Mouse (Mus musculus): ENCODE measurements around the gene Mcu.

Mcu gene

DNA sequence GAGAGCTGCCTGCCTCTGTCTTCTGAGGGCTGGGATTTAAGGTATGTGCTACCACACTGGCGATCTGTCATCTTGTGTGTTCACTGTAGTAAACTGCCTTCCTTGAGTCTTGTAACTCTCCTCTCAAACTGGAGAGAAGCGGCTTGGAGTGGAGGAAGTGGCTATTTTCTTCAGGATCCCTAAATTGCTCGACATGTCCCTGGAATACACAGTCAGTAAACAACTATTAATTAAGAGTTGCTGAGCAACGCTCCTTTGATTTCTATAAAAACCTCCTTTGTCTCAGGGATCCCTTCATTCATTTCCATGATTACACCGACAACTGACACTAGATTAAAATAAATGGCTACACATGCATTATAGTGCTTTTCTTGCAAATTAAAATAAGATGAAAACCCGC lies 78.4 kb downstream of the Mcu start:
- DNase-seq (ENCODE audit: low read depth, low spot score): no peak

DNA sequence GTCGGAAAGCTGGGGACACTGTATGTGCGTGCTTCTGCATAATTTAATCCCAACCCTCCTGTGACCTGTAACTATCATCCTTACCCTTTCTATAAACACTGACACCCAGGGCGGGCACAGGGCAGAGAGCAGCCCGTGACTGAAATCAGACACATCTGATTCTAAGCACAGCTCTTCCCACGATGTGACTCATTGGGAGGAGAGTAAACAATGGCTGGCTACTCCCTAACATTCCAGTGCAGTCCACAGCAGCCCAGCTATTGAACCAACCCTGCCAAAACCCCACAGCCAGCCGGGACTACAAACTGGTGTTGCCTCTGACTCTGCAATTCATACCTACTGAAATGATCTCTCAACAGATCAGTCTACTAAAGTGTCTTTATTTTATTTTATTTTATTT lies 78.9 kb downstream of the Mcu start:
- peak; percentile 72 for DNase-seq (ENCODE audit: low read depth, low spot score)

DNA sequence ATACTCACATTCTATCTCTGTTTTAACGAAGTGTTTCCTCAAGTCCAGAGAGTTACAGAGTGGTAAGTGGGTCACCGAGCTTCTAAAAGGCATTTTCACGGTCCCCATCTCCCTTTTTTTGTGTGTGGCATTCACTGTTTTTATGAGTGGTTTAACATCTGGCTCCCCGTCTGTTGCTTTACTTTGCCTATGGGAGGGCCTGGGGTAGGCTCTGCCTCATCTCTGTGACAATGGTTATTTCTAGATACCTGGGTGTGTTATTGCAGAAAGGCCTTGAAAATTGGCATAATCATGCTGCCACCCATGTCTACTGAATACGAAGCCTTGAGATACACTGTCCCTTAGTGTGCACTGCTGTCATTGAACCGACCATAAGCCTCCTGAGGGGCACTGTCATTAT lies 84.2 kb downstream of the Mcu start:
- DNase-seq (ENCODE audit: low read depth, low spot score): no peak

DNA sequence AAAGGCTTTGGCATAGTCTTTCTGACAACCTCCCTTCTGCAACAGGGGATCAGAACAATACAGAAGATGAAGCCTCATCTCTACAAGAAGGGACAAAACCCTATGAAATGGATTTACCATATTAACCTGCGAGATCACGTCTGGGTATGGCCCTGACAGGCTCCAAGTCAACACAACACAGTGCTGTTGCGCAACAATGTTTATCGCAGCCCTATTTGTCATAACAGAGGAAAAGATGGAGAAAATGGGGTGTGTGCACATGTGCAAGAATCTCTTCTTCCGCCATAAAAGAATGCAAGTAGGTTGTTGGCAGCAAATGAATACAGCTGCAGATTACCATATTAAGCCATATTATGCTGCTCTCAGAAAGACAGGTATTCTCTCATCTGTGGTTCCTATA lies 88.7 kb downstream of the Mcu start:
- DNase-seq (ENCODE audit: low read depth, low spot score): no peak

DNA sequence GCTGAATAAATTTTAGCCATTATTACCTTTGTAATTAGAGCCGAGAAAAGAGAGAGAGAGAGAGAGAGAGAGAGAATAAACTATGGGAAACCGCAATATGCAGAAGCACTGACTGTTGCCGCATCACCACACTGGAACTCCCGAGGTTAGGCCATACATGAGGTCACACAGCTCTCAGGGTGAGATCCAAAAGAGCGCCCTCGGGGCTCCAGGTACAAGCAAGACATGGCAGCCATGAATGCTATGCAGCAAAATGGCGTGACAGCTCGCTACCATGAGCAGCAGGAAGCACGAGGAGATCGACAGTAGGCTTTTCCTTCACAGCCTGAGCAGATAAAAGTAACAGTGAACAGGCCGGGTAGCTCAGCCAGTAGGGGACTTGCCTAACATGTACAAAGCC lies 89.2 kb downstream of the Mcu start:
- DNase-seq (ENCODE audit: low read depth, low spot score): peak; percentile 64

DNA sequence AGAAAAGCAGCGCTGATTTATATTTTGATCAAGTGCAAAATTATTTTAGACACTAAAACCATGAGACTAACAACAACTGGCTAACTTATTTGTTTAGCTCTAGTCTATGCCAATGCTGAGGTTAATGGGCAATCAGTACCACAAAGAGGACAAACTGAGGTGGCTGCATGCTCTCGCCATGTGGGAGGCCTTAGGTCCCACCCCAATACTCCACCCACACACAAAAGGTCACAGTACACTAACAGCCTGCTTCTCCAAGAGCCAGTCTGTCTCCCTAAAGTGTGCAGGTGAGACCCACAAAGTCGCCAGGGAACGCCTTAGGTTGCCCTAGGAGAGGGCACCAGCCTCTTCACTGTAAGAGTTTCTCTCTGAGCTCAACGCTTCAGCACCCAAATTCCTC lies 91.8 kb downstream of the Mcu start:
- DNase-seq (ENCODE audit: low read depth, low spot score): peak; percentile 39

DNA sequence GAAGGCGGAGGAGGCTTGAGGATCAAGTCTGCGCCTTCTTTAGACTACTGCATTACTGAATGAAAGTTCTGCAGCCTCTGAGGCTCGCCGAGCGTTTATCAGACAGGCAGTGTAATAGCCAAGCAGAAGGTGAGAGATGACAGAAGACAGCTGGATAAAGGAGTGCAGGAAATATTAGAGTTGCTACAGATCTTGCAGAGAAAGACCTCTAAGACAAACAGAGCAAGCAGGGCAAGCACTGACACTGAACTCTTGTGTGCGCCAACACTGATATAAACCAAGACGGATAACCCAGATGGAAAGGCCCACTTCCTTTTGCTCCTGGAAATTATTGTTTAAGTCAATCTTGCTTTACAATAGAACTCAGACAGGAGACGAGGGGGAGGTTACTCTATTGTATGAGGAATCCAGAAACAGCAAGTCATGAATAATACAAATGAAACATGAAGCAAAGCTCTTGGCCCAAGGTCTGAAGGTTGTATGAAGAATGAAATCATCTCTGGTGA lies 92.6 kb downstream of the Mcu start:
- no peak for DNase-seq (ENCODE audit: low read depth, low spot score)

DNA sequence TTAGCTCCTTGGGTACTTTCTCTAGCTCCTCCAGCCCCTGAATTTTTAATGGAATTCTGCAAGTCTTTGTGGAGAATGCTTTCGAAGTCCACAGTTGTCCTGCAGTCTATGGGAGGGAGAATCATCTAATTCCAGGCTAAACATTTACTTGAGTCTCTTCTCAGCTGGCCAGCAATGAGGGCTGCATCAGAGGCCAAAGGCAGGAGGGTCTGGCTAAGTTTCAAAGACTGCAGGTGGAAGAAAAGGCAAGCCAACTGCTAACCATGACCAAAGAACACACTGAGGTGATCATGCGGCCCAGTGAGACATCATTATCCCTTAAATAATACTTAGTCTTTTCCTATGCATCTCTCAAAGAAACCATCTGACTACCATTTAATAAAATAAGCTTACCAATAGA lies 95.8 kb downstream of the Mcu start:
- no peak for DNase-seq (ENCODE audit: low read depth, low spot score)

DNA sequence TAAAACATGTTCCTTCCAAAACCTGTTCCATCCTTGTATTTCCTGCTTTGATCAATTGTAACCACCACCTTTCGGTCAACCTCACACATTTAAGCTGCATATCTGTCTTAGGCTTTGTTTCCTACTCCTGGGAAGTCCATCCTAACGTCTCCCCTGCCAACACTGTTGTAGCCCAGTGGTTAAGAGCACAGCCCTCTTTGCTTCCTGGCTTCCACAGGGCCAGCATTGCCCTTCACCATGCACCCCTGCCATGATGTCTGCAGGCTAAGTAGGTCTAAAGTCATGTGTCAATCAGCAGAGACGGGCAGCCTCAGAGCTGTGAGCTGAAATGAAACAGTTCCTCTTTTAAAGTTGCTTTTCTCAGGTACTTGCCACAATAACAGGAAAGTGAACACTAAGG lies 97.1 kb downstream of the Mcu start:
- no peak for DNase-seq (ENCODE audit: low read depth, low spot score)

DNA sequence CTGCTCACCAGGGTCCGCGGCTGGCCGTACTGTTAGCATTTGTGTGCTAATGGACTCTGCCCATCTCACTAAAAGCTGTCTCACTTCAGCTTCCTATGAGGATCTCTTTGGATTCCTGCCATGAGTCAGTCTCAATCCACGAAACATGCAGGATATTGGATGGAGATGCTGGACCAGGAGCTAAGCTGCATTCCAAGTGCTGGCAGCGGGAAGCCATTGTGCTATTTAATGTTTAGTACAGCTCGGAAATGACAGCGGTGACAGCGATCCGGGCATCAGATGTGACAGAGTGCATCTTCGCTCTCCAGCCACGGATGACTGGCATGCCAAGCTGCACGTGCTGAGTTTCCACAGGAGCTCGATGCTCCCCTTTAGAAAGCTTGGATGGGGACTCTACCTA lies 99.3 kb downstream of the Mcu start:
- DNase-seq (ENCODE audit: low read depth, low spot score): no peak

DNA sequence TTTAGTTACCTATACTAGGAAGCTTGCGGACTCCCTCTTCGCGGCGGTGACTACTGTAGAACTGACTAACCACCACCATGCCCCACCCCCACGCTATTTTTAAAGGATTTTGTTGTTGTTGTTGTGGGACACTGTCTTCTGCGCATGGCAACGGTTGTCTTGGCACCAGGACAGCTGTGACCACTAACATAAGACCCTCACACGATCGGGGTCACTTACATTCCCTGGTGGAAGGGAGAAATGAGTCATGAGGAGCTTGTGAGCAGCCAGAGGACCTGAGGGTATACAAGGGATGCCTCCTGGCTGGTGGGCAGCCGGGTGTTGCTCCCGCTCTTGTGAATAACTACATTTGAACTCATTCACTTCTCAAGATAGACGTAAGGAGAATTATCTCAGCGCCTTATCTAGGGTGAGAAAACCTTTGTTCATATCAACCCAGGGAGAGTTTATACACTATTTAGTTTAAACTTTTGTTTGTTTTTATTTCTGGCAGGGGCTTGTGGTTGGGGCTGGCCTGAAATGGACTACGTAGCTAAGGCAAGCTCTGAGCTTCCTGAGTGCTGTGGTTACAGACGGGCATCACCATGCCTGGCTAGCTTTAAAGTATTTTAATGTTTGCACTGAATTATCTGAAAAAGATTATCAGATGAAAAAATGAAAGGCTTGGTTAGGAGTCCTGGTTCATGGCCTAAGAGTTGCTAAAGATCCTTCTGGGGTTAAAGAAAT lies 101.6 kb downstream of the Mcu start:
- DNase-seq (ENCODE audit: low read depth, low spot score): no peak

DNA sequence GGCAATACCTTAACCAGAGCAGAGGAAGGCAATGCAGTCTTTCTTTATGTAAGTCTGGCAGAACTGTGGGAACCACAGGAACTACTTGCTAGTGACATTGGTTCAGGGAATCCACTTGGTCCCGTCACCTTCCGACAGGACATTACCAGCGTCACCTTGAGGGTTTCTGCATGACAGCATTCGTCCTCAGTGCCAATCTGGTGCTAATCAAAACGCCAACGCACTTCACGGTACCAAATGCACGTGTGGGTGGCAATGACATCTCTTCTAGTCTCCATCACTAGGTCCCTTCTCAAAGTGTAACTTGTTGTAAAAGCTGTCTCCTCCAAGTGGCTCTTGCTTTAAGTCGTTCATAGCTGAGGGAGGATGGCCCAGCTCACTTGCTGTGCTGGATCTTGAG lies 104.3 kb downstream of the Mcu start:
- no peak for DNase-seq (ENCODE audit: low read depth, low spot score)

DNA sequence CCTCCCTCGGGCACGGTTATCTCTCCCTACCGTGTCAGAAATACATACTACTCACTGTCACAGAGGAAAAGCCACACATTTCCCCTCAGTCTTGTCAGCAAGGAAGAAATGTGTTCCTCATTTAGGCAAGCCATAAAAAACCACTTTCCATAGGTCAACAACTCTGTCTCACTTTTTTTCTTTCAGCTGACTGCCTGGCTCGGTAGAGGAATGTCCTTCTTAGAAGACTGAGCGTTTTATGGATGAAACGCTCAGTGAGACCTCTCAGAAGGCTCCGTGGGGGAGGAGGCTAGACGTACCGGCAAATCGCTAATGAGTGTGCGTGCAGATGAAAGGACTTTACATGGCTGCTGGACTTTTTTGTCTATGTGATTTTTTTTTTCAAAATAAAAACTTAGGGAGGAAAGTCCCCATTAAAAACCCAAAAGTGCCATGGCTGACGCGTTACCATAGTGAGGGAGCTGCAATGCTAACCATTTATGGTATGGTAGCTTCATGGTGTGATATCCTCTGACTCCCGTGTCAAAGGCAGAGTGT lies 105.0 kb downstream of the Mcu start:
- DNase-seq (ENCODE audit: low read depth, low spot score): no peak

DNA sequence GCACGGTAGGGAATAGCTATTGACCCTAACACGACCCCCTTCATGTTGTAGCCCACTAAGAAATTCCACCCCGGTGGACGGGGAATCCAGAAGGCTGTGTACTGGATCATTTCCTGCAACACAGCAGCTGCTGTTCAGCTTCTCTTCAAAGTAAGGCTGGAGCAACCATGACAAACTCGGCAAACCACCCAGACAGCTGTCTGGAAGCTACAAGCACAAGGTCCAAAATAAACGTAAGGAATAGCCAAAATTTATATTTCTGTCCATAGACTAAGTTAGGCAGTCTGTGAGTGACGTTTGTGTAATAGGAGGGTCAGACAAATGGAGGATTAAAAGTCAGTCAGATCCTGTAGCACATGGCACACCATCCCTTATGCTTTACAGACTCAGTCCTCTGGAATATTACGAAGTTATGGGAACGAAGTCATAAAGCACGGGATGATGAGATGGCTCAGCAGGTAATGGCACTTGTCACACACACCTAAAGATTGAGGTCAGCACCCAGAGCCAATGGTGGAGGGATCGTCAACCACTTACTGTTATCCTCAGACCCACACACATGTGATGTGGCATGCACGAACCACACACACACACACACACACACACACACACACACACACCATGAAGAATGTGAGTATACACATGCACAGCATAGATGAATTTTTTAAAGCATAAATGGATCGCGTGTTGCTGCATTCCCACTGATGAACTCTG lies 105.6 kb downstream of the Mcu start:
- DNase-seq (ENCODE audit: low read depth, low spot score): no peak

DNA sequence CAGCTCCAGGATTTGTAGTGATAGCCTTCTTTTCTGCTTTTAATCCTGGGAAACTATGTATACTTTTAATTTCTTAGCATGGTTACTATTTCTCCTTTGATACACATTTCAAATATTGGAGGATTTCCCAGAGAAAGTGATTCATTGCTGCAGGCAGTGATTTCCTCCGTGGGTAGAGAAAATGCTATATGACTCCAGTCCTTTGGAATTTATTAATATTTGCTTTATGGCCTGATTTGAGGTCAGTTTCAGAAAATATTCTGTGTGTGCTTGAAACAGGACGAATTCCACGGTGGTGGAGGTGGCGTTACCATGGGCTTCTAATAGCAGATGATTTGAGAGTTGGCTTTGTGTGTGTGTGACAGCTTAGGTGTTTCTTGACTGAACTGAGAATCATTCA lies 107.3 kb downstream of the Mcu start:
- no peak for DNase-seq (ENCODE audit: low read depth, low spot score)

DNA sequence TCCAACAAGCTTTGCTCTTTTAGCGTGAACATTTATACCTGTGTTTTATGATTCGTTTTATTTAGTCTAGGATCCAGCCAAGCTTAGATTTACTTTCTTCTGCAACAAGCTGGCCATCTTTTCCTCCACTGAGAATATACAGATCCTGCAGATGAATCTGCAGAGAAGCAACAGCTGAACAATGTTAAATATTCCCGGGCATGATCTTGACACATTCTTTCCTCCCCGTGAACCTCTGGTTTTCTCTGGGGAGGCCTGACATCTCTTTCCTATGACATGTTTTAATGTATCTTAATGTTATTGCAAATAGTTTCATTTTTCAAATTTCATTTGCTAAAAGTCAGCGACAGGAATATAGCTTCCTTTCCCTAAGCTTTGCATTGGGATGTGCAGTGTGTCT lies 109.8 kb downstream of the Mcu start:
- DNase-seq (ENCODE audit: low read depth, low spot score): no peak

DNA sequence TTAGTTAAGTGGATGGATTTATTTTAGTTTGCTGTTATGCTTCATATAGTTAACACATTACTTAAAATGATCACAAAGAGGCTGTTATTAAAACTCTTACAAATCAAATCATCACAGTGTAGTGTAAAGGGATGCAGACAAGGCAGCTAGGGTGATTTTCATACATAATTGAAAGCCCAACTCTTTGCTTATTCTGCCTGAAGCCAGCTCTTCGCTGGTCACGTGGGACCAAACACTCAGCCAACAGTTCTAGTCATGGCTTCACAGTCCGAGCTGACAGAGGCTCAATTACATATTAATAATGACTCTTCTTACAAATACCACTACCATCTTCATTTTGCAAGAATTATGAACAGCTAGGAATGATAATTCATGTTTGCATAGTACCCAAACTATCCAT lies 112.2 kb downstream of the Mcu start:
- DNase-seq (ENCODE audit: low read depth, low spot score): no peak

DNA sequence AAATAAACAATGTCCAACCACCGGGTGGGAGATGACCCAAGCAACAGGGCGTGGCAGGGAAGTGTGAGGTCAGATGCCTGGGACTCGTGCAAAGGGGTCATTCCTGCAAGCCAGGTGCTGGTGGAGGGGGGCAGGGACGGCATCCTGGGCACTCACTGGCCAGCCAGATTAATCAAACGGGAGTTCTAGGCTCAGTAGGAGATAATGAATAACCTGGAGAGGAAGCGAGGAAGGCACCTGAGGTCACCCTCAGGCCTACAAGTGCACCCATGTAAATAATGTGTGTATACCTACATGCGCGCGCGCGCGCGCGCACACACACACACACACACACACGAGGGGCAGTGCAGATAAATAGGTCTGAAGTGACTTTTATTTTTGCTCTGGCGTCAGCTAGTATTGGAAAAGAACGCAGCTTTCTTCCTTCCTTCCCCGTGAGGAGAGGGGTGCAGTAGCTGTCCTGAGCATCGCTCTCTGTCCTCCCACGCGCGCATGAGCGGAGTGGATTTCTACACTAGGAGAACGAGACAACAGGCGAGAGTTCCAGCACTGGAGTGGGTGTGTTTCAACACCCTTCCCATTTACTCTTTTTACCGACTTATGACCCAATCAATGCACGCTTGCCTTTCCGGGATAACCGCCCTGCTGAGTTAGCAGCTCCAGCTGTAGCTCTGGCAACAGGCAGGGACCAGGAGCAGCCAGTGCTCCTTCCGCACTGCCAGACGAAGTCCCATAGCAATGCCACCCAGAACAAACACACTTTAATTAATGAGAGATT lies 112.9 kb downstream of the Mcu start:
- peak; percentile 62 for DNase-seq (ENCODE audit: low read depth, low spot score)

DNA sequence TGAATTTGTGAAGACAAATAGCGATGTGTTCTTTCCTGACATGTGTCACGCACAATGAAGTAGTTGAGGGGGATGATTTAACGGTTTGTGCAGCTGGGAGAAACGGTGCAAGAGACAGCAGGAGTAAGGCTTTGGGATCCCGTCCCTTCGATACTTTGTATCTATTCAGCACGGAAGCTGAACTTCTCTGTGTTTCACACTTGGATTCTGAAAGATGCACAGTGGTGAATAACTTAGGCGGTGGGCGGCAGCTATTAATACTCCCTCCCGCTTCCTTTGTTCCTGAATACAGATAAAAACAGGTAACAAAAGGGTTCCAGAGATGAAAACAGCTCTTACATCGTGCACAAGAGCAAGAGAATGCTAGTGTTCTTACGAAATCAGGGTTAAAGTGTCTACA lies 114.1 kb downstream of the Mcu start:
- no peak for DNase-seq (ENCODE audit: low read depth, low spot score)

DNA sequence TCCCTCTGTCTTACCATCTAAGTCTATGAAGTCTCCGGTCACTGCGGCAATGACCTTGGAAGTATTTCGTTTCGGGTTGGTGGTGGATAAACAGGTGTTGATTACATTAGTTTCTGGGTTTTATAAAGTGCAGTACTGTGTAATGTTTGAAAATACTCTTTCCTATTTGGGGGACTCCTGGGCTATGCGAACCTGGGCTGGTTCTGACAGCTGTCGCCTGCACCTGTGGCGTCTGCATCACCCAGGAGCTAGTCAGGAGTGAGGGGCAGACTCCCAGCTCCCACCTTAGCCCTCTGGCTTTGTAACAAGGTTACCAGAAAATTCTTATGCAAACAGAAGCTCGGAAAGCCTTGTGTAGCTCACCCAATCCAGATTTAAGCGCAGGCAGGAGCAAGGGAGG lies 114.7 kb downstream of the Mcu start:
- DNase-seq (ENCODE audit: low read depth, low spot score): no peak

DNA sequence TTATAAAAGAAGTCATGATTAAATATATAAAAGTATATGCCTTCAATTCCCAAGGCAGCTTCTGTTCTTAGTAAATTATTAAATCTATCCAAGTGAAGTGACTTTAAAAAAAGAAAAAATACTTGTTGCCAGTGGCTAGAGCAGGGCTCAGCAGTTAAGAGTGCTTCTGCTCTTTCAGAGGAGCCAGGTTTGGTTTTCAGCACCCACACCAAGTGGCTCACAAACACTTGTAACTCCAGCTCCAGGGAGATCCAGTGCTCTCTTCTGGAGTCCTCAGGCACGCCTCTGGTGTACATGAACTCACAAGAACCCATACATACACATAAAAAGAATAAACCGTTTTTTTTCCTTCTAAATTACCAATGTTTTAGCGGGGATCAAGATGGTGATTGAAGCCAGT lies 116.3 kb downstream of the Mcu start:
- DNase-seq (ENCODE audit: low read depth, low spot score): no peak

DNA sequence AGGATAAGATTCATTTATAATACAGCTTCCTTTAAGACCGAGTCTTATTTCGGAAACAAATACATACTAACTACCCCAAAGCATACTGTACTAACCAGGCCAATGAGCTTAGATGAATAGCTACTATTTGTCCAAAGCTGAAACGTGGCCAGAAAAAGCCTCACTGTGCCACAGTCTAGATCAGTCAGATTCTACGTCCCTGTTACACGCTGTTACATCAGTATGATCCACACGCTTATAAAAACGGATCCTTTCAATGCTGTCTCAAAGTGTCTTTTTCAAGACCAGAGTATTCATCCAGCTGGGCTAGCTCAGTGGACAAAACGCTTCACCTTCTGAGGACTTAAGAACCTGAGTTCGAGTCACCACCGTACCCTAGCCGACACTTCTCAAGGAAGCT lies 119.5 kb downstream of the Mcu start:
- no peak for DNase-seq (ENCODE audit: low read depth, low spot score)

Data from R1 (cell line).